Mouse (Mus musculus): ENCODE measurements around the gene Ttyh2. TPM values are rescaled to one million over a fixed set of nuclear protein-coding genes. Genes with fewer than 3 reads are reported as not detected.

Ttyh2 gene
- total RNA-seq (2014; rRNA removed; ENCODE audit: low replicate concordance), result 12.4 and 17.6 TPM in 2 replicates
- 10.5 and 11.8 TPM in 2 replicates for polyA plus RNA-seq (2015; fragmentation: Nextera tagmentation; extraction: Ambion mirVana)

GRCm38 (mm10) chr11:114675341-114675825, at the start of gene Ttyh2:
Gene Ttyh2 (plus strand): TSS chr11:114675431.
- Histone ChIP-seq H3K4me1 (ENCODE audit: control insufficient read depth, insufficient read depth) (peaks cover 31% of the 10 kb centered on the region), H3K27me3 (ENCODE audit: control insufficient read depth, insufficient read depth, low read length) (no peaks in the 10 kb centered on the region), H3K4me2 (ENCODE audit: low read depth, low read length) (peak within 1 kb of the TSS; percentile 97), H3K36me3 (replicated peaks; ENCODE audit: control insufficient read depth, insufficient read depth, low read length) (peaks cover 30% of the 10 kb centered on the region), H3K4me3 (ENCODE audit: low read depth, low read length) (peak within 1 kb of the TSS; percentile 69), H3K9me3 (replicated peaks; ENCODE audit: control insufficient read depth, low read length) (no peaks in the 10 kb centered on the region), H3K9ac (replicated peaks; ENCODE audit: low read depth, low read length) (peak within 1 kb of the TSS; percentile 69), H3K27ac (ENCODE audit: low read depth) (peak within 1 kb of the TSS; percentile 47)
- ATAC-seq (ENCODE audit: insufficient read depth, low read depth) (peak; percentile 81), DNase-seq (ENCODE audit: low spot score) (peak; percentile 71)
- under 1% methylated on average over 36 of the region's 40 CpGs for WGBS
- TF ChIP-seq CTCF (IDR thresholded peaks at IDR 0.05; ENCODE audit: low read depth) (0 out of 2 replicates have a peak, but pooled peaks have one; percentile 4), EP300 (IDR thresholded peaks at IDR 0.05; ENCODE audit: low read depth) (no peak)

- TF ChIP-seq EP300 (IDR thresholded peaks at IDR 0.05; ENCODE audit: low read depth) (no peak), CTCF (IDR thresholded peaks at IDR 0.05; ENCODE audit: low read depth) (no peak)
- 0 out of 2 replicates have a peak, but pooled peaks cover 7% of the 10 kb centered on the region for H3K9me3 ChIP-seq (replicated peaks; ENCODE audit: control insufficient read depth, low read length)
These were observed 49.0 kb upstream of the Ttyh2 start for GRCm38 (mm10) chr11:114626071-114626690.

GRCm38 (mm10) chr11:114627036-114627435, 48.2 kb upstream of the Ttyh2 start:
- no peak for ATAC-seq (ENCODE audit: insufficient read depth, low read depth)
- Histone ChIP-seq H3K27ac (ENCODE audit: low read depth) (no peak overlapping the region), H3K4me3 (ENCODE audit: low read depth, low read length) (no peak overlapping the region), H3K9me3 (replicated peaks; ENCODE audit: control insufficient read depth, low read length) (0 out of 2 replicates have a peak, but pooled peaks cover 7% of the 10 kb centered on the region), H3K4me1 (ENCODE audit: control insufficient read depth, insufficient read depth) (no peaks in the 10 kb centered on the region), H3K4me2 (ENCODE audit: low read depth, low read length) (no peak overlapping the region), H3K36me3 (replicated peaks; ENCODE audit: control insufficient read depth, insufficient read depth, low read length) (no peaks in the 10 kb centered on the region), H3K9ac (replicated peaks; ENCODE audit: low read depth, low read length) (no peak overlapping the region), H3K27me3 (ENCODE audit: control insufficient read depth, insufficient read depth, low read length) (no peaks in the 10 kb centered on the region)
- TF ChIP-seq CTCF (IDR thresholded peaks at IDR 0.05; ENCODE audit: low read depth) (no peak), EP300 (IDR thresholded peaks at IDR 0.05; ENCODE audit: low read depth) (no peak)
- no peak for DNase-seq (ENCODE audit: low spot score)
- WGBS, result 39% methylated on average over 5 of the region's 6 CpGs

More at GRCm38 (mm10) chr11:114626071-114626690, 49.0 kb upstream of the Ttyh2 start:
- Histone ChIP-seq H3K27ac (ENCODE audit: low read depth) (no peak overlapping the region), H3K9ac (replicated peaks; ENCODE audit: low read depth, low read length) (no peak overlapping the region), H3K27me3 (ENCODE audit: control insufficient read depth, insufficient read depth, low read length) (no peaks in the 10 kb centered on the region), H3K4me1 (ENCODE audit: control insufficient read depth, insufficient read depth) (no peaks in the 10 kb centered on the region), H3K4me3 (ENCODE audit: low read depth, low read length) (no peak overlapping the region), H3K36me3 (replicated peaks; ENCODE audit: control insufficient read depth, insufficient read depth, low read length) (no peaks in the 10 kb centered on the region), H3K4me2 (ENCODE audit: low read depth, low read length) (no peak overlapping the region)
- no peak for DNase-seq (ENCODE audit: low spot score)
- 81% methylated on average over 13 of the region's 13 CpGs for WGBS
- ATAC-seq (ENCODE audit: insufficient read depth, low read depth), result no peak

GRCm38 (mm10) chr11:114628032-114628431, 47.2 kb upstream of the Ttyh2 start:
- ATAC-seq (ENCODE audit: insufficient read depth, low read depth), result no peak
- WGBS, result 72% methylated on average over 12 of the region's 12 CpGs

GRCm38 (mm10) chr11:114630044-114630443, 45.2 kb upstream of the Ttyh2 start:
- no peak; the same call in 1 of the 2 replicates for TF ChIP-seq CTCF (IDR thresholded peaks at IDR 0.05; ENCODE audit: low read depth)
- TF ChIP-seq EP300 (IDR thresholded peaks at IDR 0.05; ENCODE audit: low read depth), result no peak
- H3K27me3 ChIP-seq (ENCODE audit: control insufficient read depth, insufficient read depth, low read length), result 0 out of 2 replicates have a peak, but pooled peaks cover 2% of the 10 kb centered on the region
- H3K9ac ChIP-seq (replicated peaks; ENCODE audit: low read depth, low read length), result no peak overlapping the region
- H3K4me1 ChIP-seq (ENCODE audit: control insufficient read depth, insufficient read depth), result no peaks in the 10 kb centered on the region
- ATAC-seq (ENCODE audit: insufficient read depth, low read depth) (no peak), DNase-seq (ENCODE audit: low spot score) (no peak)
- no peak overlapping the region for H3K4me2 ChIP-seq (ENCODE audit: low read depth, low read length)
- H3K27ac ChIP-seq (ENCODE audit: low read depth), result no peak overlapping the region
- 0 out of 2 replicates have a peak, but pooled peaks cover 7% of the 10 kb centered on the region for H3K9me3 ChIP-seq (replicated peaks; ENCODE audit: control insufficient read depth, low read length)
- WGBS, result 80% methylated on average over 5 of the region's 5 CpGs
- no peaks in the 10 kb centered on the region for H3K36me3 ChIP-seq (replicated peaks; ENCODE audit: control insufficient read depth, insufficient read depth, low read length)
- H3K4me3 ChIP-seq (ENCODE audit: low read depth, low read length), result no peak overlapping the region

More at GRCm38 (mm10) chr11:114628032-114628431, 47.2 kb upstream of the Ttyh2 start:
- no peak overlapping the region for H3K4me2 ChIP-seq (ENCODE audit: low read depth, low read length)
- DNase-seq (ENCODE audit: low spot score), result no peak
- TF ChIP-seq CTCF (IDR thresholded peaks at IDR 0.05; ENCODE audit: low read depth), result 0 out of 2 replicates have a peak, but pooled peaks have one; percentile 21
- no peak for TF ChIP-seq EP300 (IDR thresholded peaks at IDR 0.05; ENCODE audit: low read depth)
- 0 out of 2 replicates have a peak, but pooled peaks cover 7% of the 10 kb centered on the region for H3K9me3 ChIP-seq (replicated peaks; ENCODE audit: control insufficient read depth, low read length)
- H3K9ac ChIP-seq (replicated peaks; ENCODE audit: low read depth, low read length), result no peak overlapping the region
- no peaks in the 10 kb centered on the region for H3K36me3 ChIP-seq (replicated peaks; ENCODE audit: control insufficient read depth, insufficient read depth, low read length)
- no peak overlapping the region for H3K27ac ChIP-seq (ENCODE audit: low read depth)
- H3K4me1 ChIP-seq (ENCODE audit: control insufficient read depth, insufficient read depth), result no peaks in the 10 kb centered on the region
- H3K4me3 ChIP-seq (ENCODE audit: low read depth, low read length), result no peak overlapping the region
- no peaks in the 10 kb centered on the region for H3K27me3 ChIP-seq (ENCODE audit: control insufficient read depth, insufficient read depth, low read length)

Data from heart, postnatal 0 days (tissue).